Mouse (Mus musculus) heart, postnatal 0 days (tissue): ENCODE measurements around the gene Zfp563. TPM values are rescaled to one million over a fixed set of nuclear protein-coding genes. Genes with fewer than 3 reads are reported as not detected.

ENCODE experiments used
- ATAC-seq: fragments of 200-750 bp; cut with Nextera tagmentation; 2 replicates; pipeline ENCODE4 v1.8.0; 2017; ENCODE audit warnings: low read depth, moderate number of reproducible peaks, moderate library complexity; ENCODE audit not compliant: insufficient read depth
- DNase-seq: peaks from one replicate; pipeline ENCODE4 v3.0.0-alpha.2; 2016; ENCODE audit warnings: low spot score
- H3K27ac ChIP-seq: fragments of 300-500 bp; sonication (generic); 2 replicates; pipeline ENCODE4 v1.5.1; 2014; ENCODE audit warnings: low read depth, mild to moderate bottlenecking
- H3K27me3 ChIP-seq: fragments of 300-500 bp; sonication (generic); 2 replicates; pipeline ENCODE4 v1.6.1; 2014; ENCODE audit warnings: low read length, mixed read lengths; ENCODE audit not compliant: control insufficient read depth, insufficient read depth
- H3K36me3 ChIP-seq: fragments of 300-500 bp; sonication (generic); replicated peaks from 2 replicates; pipeline ENCODE4 v1.6.1; 2014; ENCODE audit warnings: low read length, mixed read lengths; ENCODE audit not compliant: control insufficient read depth, insufficient read depth
- H3K4me1 ChIP-seq: fragments of 300-500 bp; sonication (generic); 2 replicates; pipeline ENCODE4 v1.6.1; 2014; ENCODE audit warnings: antibody characterized with exemption; ENCODE audit not compliant: control insufficient read depth, insufficient read depth
- H3K4me2 ChIP-seq: fragments of 300-500 bp; sonication (generic); 2 replicates; pipeline ENCODE4 v1.6.1; 2014; ENCODE audit warnings: low read depth, mild to moderate bottlenecking, low read length, moderate library complexity
- H3K4me3 ChIP-seq: fragments of 300-500 bp; sonication (generic); 2 replicates; pipeline ENCODE4 v1.5.1; 2014; ENCODE audit warnings: low read depth, low read length
- H3K9ac ChIP-seq: fragments of 300-500 bp; sonication (generic); replicated peaks from 2 replicates; pipeline ENCODE4 v1.6.1; 2014; ENCODE audit warnings: low read depth, low read length, mixed read lengths
- H3K9me3 ChIP-seq: fragments of 300-500 bp; sonication (generic); replicated peaks from 2 replicates; pipeline ENCODE4 v1.6.1; 2016; ENCODE audit warnings: low read length; ENCODE audit not compliant: control insufficient read depth
- CTCF ChIP-seq: IDR thresholded peaks from 2 replicates; pipeline ENCODE4 v1.5.1; 2016; ENCODE audit warnings: antibody characterized with exemption, control low read depth, low read depth
- EP300 ChIP-seq: IDR thresholded peaks from 2 replicates; pipeline ENCODE4 v1.6.1; 2016; ENCODE audit warnings: antibody characterized with exemption, low read depth
- WGBS: fragments of 180-500 bp; shearing (Covaris S2); extraction: QIAGEN DNeasy Blood & Tissue Kit; methylation state at CpG from one replicate; pipeline ENCODE4 v1.1.7; 2014; 5-methylcytosine and 5-hydroxymethylcytosine counted together
- polyA plus RNA-seq: library from polyadenylated mRNA; unstranded; fragments of >200 nt; fragmentation: Nextera tagmentation; extraction: Ambion mirVana; gene quantifications from 2 replicates; pipeline ENCODE4 v1.2.1, GENCODE M21; 2015
- total RNA-seq: library from RNA; depleted of rRNA; stranded (reverse); fragments of >200 nt; gene quantifications from 2 replicates; pipeline ENCODE4 v1.2.3, GENCODE M21; 2014; ENCODE audit warnings: low replicate concordance; rRNA removed

Zfp563 gene
- total and polyA plus RNA-seq, 2 experiments from 2014 or later: 4.0 to 4.8 TPM

DNA sequence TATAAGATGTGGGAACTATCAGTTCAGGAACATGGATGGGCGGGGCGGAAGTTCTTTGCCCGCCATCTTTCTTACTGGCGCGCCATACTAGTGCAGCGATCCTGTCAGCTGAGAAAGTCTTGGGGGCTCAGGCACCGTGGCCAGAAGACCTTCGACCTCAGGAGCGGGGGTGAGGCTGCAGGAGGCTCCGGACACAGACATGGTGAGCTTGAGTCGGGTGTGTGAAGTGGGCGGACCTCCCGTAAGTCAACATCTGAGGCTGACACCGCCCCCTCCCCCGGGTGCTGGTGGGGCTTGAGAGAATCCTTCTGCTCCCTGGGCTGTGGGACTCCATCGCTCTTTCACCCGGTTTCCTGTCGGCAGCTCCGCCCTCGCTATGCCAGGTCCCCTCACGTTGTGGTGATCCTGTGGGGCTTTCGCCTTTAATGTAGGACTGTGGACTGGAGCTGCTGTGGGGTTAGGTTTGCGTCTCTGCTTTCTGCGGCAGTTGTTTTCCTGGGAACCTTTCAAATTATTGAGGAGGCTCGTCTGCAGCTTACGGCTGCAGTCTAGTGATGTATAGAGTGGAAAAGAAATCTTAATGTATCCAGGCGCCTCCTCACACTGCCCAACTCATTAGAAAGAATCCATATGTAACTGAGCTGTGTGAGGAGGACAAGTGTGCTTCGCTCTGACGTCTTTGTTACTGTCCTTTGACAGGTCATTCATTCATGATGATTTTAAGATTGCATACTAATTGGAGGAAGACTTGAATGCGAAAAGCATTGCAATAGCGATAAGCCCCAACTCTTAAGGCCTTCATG, 3.5 kb downstream of the Zfp563 start:
- no peaks in the 10 kb centered on the region for H3K27me3 ChIP-seq

DNA sequence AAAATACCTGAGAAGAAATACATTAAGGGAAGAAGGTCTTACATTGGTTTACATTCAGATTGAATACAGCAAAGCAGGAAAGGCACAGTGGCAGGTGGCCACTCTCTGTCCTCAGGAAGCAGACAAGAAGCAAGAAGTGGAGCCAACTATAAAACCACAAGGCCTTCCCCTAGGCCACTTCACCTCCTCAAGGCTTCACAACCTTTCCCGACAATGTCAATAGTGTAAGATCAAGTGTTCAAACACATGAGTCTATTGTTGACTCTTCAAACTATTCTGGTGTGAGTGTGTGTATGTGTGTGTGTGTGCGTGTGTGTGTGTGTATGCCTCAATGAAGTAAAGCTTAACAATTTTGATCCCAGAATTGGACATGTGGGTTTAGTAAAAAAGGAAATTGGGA, 8.3 kb downstream of the Zfp563 start:
- 91% methylated on average over 2 of the region's 2 CpGs for WGBS
- H3K4me1 ChIP-seq: peaks cover 10% of the 10 kb centered on the region

More for the DNA sequence above, 3.5 kb downstream of the Zfp563 start:
- Histone ChIP-seq H3K36me3 (no peaks in the 10 kb centered on the region), H3K4me1 (peaks cover 15% of the 10 kb centered on the region), H3K9ac (peak overlapping the region; percentile 70), H3K27ac (peak overlapping the region; percentile 89), H3K4me3 (peak overlapping the region; percentile 75), H3K4me2 (peak overlapping the region; percentile 86), H3K9me3 (no peaks in the 10 kb centered on the region)
- no peak for TF ChIP-seq EP300
- TF ChIP-seq CTCF: no peak
- WGBS: 2% methylated on average over 31 of the region's 31 CpGs
- ATAC-seq: peak; percentile 68
- DNase-seq: peak; percentile 70

GRCm38 (mm10) chr17:33124546-33124945, 35.4 kb downstream of the Zfp563 start:
- Histone ChIP-seq H3K9ac (no peak overlapping the region), H3K4me3 (no peak overlapping the region), H3K4me2 (no peak overlapping the region), H3K27ac (no peak overlapping the region), H3K9me3 (no peaks in the 10 kb centered on the region), H3K36me3 (no peaks in the 10 kb centered on the region), H3K27me3 (no peaks in the 10 kb centered on the region), H3K4me1 (no peaks in the 10 kb centered on the region)
- TF ChIP-seq EP300: no peak
- TF ChIP-seq CTCF: no peak
- DNase-seq: no peak
- no peak for ATAC-seq

More for the DNA sequence above, 8.3 kb downstream of the Zfp563 start:
- ATAC-seq: no peak
- Histone ChIP-seq H3K4me3 (no peak overlapping the region), H3K27me3 (no peaks in the 10 kb centered on the region), H3K36me3 (no peaks in the 10 kb centered on the region), H3K9ac (no peak overlapping the region), H3K4me2 (no peak overlapping the region), H3K9me3 (no peaks in the 10 kb centered on the region), H3K27ac (no peak overlapping the region)
- no peak for DNase-seq
- TF ChIP-seq EP300 (no peak), CTCF (no peak)

DNA sequence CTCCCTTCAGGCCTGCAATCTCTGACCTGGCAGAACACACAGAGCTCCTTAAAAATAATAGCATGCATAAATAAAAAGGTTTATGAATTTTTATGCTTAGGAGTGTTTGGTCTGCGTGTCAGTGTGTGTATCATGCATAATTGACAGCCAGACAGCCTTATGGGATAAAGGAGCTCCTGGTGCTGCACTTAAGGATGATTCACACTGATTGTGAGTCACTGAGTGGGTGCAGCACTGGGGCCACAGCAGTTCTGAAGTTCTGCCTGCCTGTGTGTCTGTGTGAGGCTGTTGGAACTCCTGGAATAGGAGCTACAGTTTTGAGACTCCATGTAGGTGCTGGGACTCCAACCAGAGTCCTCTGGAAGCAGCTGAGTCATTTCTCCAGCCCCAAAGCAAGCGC, 37.1 kb downstream of the Zfp563 start:
- Histone ChIP-seq H3K9me3 (no peaks in the 10 kb centered on the region), H3K27me3 (no peaks in the 10 kb centered on the region), H3K4me1 (no peaks in the 10 kb centered on the region), H3K36me3 (no peaks in the 10 kb centered on the region), H3K9ac (no peak overlapping the region), H3K27ac (no peak overlapping the region), H3K4me2 (no peak overlapping the region), H3K4me3 (no peak overlapping the region)
- 52% methylated on average over 2 of the region's 2 CpGs for WGBS
- ATAC-seq: no peak
- TF ChIP-seq CTCF (no peak), EP300 (no peak)
- DNase-seq: no peak

- TF ChIP-seq CTCF (no peak), EP300 (no peak)
- H3K4me2 ChIP-seq: no peak within 1 kb of the TSS
- ATAC-seq: no peak
- no peak within 1 kb of the TSS for H3K4me3 ChIP-seq
- no peak for DNase-seq
- 63% methylated on average over 18 of the region's 18 CpGs for WGBS
- no peak within 1 kb of the TSS for H3K27ac ChIP-seq
- H3K9me3 ChIP-seq: no peaks in the 10 kb centered on the region
- H3K27me3 ChIP-seq: no peaks in the 10 kb centered on the region
- H3K36me3 ChIP-seq: no peaks in the 10 kb centered on the region
- H3K9ac ChIP-seq: no peak within 1 kb of the TSS
- no peaks in the 10 kb centered on the region for H3K4me1 ChIP-seq
Observed at GRCm38 (mm10) chr17:33139261-33139820, 50.2 kb downstream of the Zfp563 start, which contains the start of gene Morc2b. Gene Morc2b, minus strand, starts transcription at chr17:33139683.

Other genes starting within 250 kb of the Zfp563 start
- gene Zfp870, start 197.7 kb upstream of the Zfp563 start, total RNA-seq: 2.4 and 5.0 TPM in 2 replicates
- 5.2 and 5.9 TPM in 2 replicates for gene Zfp870, start 197.7 kb upstream of the Zfp563 start, polyA plus RNA-seq
- gene Cyp4f14, start 172.0 kb upstream of the Zfp563 start, total RNA-seq: not detected in 2 replicates
- not detected in 2 replicates for gene Cyp4f14, start 172.0 kb upstream of the Zfp563 start, polyA plus RNA-seq
- gene Cyp4f13, start 141.9 kb upstream of the Zfp563 start, total RNA-seq: 4.8 and 27.1 TPM in 2 replicates
- gene Cyp4f13, start 141.9 kb upstream of the Zfp563 start, polyA plus RNA-seq: 8.3 and 10.3 TPM in 2 replicates
- 3.5 and 4.9 TPM in 2 replicates for gene Zfp472, start 123.5 kb upstream of the Zfp563 start, total RNA-seq
- gene Zfp472, start 123.5 kb upstream of the Zfp563 start, polyA plus RNA-seq: 3.5 and 3.8 TPM in 2 replicates
- 1.7 and 2.7 TPM in 2 replicates for gene Zfp952, start 96.2 kb upstream of the Zfp563 start, total RNA-seq
- gene Zfp952, start 96.2 kb upstream of the Zfp563 start, polyA plus RNA-seq: 5.6 and 7.3 TPM in 2 replicates
- 1.9 and 3.3 TPM in 2 replicates for gene Zfp763, start 55.9 kb upstream of the Zfp563 start, total RNA-seq
- 3.3 and 3.7 TPM in 2 replicates for gene Zfp763, start 55.9 kb upstream of the Zfp563 start, polyA plus RNA-seq
- not detected in 2 replicates for gene 4921501E09Rik, start 21.3 kb upstream of the Zfp563 start, total RNA-seq
- gene 4921501E09Rik, start 21.3 kb upstream of the Zfp563 start, polyA plus RNA-seq: not detected in 2 replicates
- 1.0 TPM in 1 of 2 replicates, not detected in the other for gene Morc2b, start 50.4 kb downstream of the Zfp563 start, total RNA-seq
- 0.03 and 0.18 TPM in 2 replicates for gene Morc2b, start 50.4 kb downstream of the Zfp563 start, polyA plus RNA-seq
- not detected in 2 replicates for gene Olfr55, start 79.1 kb downstream of the Zfp563 start, total RNA-seq
- not detected in 2 replicates for gene Olfr55, start 79.1 kb downstream of the Zfp563 start, polyA plus RNA-seq
- not detected in 2 replicates for gene Olfr239, start 102.0 kb downstream of the Zfp563 start, total RNA-seq
- not detected in 2 replicates for gene Olfr239, start 102.0 kb downstream of the Zfp563 start, polyA plus RNA-seq
- not detected in 2 replicates for gene Olfr1564, start 132.4 kb downstream of the Zfp563 start, total RNA-seq
- gene Olfr1564, start 132.4 kb downstream of the Zfp563 start, polyA plus RNA-seq: 0.01 TPM in 1 of 2 replicates, not detected in the other
- gene Zfp955a, start 165.8 kb downstream of the Zfp563 start, total RNA-seq: 6.8 and 9.4 TPM in 2 replicates
- gene Zfp955a, start 165.8 kb downstream of the Zfp563 start, polyA plus RNA-seq: 12.0 and 13.0 TPM in 2 replicates
- not detected in 2 replicates for gene Olfr63, start 175.4 kb downstream of the Zfp563 start, total RNA-seq
- gene Olfr63, start 175.4 kb downstream of the Zfp563 start, polyA plus RNA-seq: not detected in 2 replicates
- gene Zfp955b, start 200.2 kb downstream of the Zfp563 start, total RNA-seq: 3.4 and 6.4 TPM in 2 replicates
- gene Zfp955b, start 200.2 kb downstream of the Zfp563 start, polyA plus RNA-seq: 8.2 and 10.4 TPM in 2 replicates